ENCODE assay signal across 36 mouse cellular contexts in genomic region chr3:96632058-96632457, GRCm38 (mm10). TPM values are rescaled to one million over a fixed set of nuclear protein-coding genes. Genes with fewer than 3 reads are reported as not detected.
"Had no signal": no experiment of that assay in that cellular context is flagged by ENCODE, and none has a peak within 500 bp of the region (broad histone marks: within the 10 kb centered on the region; RNA-seq: fewer than 3 reads in every experiment).

No protein-coding gene starts in this region.

- DNase-seq: heart, postnatal 10 days; heart, postnatal 14 days; heart, postnatal 36 days; kidney, adult 11 months; kidney, adult 18-20 months; kidney, adult 2 months; kidney, adult 8-10 months; kidney, adult 9 months; kidney, postnatal 10 days; kidney, postnatal 14 days; kidney, postnatal 25 days; kidney, postnatal 36 days; kidney, postnatal 4 days; layer of hippocampus, adult 9-11 months; layer of hippocampus, postnatal 36 days had no signal

- H3K4me3 ChIP-seq: heart, embryonic 10.5 days; heart, embryonic 12.5 days; heart, embryonic 13.5 days; heart, embryonic 15.5 days; hindbrain, embryonic 12.5 days; hindbrain, embryonic 13.5 days; hindbrain, embryonic 15.5 days; intestine, embryonic 15.5 days; layer of hippocampus, adult 2 months; left cerebral cortex, adult 2 months had no signal

- H3K9ac ChIP-seq: heart, embryonic 12.5 days; heart, embryonic 13.5 days; heart, embryonic 15.5 days; hindbrain, embryonic 12.5 days; hindbrain, embryonic 13.5 days; hindbrain, embryonic 14.5 days; hindbrain, embryonic 15.5 days; intestine, embryonic 15.5 days; kidney, embryonic 15.5 days had no signal

- H3K27ac ChIP-seq: heart, embryonic 10.5 days; heart, embryonic 13.5 days; heart, embryonic 15.5 days; hindbrain, embryonic 10.5 days; hindbrain, embryonic 12.5 days; hindbrain, embryonic 13.5 days; hindbrain, embryonic 14.5 days; hindbrain, embryonic 15.5 days; hindbrain, postnatal 0 days; intestine, embryonic 15.5 days; kidney, embryonic 15.5 days; kidney, postnatal 0 days; layer of hippocampus, adult 2 months; left cerebral cortex, adult 2 months had no signal

- H3K9me3 ChIP-seq: heart, embryonic 10.5 days; heart, embryonic 12.5 days; heart, embryonic 13.5 days; heart, embryonic 15.5 days; hindbrain, embryonic 10.5 days; hindbrain, embryonic 12.5 days; hindbrain, embryonic 13.5 days; hindbrain, embryonic 15.5 days; intestine, embryonic 15.5 days; kidney, embryonic 15.5 days had no signal

- H3K27me3 ChIP-seq: heart, embryonic 12.5 days; heart, embryonic 13.5 days; heart, embryonic 15.5 days; hindbrain, embryonic 12.5 days; hindbrain, embryonic 13.5 days; hindbrain, embryonic 15.5 days; intestine, embryonic 15.5 days; kidney, embryonic 15.5 days had no signal

RNA-seq across cellular contexts. Expression of gene Gm42957, which starts 3.2 kb away (rescaled TPM):
- total RNA-seq: heart, postnatal 36 days; hematopoietic stem cell, adult 5-6 weeks; hindbrain, postnatal 0 days had no signal
- polyA plus RNA-seq: heart, embryonic 11.5 days; heart, postnatal 0 days; hindbrain, postnatal 0 days; intestine, postnatal 0 days; kidney, adult 2 months; kidney, embryonic 14.5 days; kidney, postnatal 0 days had no signal

RNA-seq across cellular contexts. Expression of gene Itga10, which starts 13.3 kb away (rescaled TPM):
- total RNA-seq: hematopoietic stem cell, adult 5-6 weeks had no signal
- polyA plus RNA-seq: inflammation-experienced regulatory T-cells, adult 6 months had no signal
